Mouse (Mus musculus) kidney, embryonic 14.5 days (tissue): ENCODE measurements at regions not wholly inside any gene's neighbourhood (a gene's known extent, or its start where the extent isn't known, plus 50 kb on each side); places are given as distances from the start of the nearest gene placed in this dataset.

Experiments used
- ATAC-seq: fragments of 200-750 bp; cut with Nextera tagmentation; 2 replicates; pipeline ENCODE4 v1.8.0; 2017; ENCODE audit warnings: moderate number of reproducible peaks, mild to moderate bottlenecking, moderate TSS enrichment, moderate library complexity; ENCODE audit not compliant: low FRiP score, low TSS enrichment
- H3K27ac ChIP-seq: fragments of 300-500 bp; sonication (generic); 2 replicates; pipeline ENCODE4 v1.5.1; 2014; ENCODE audit warnings: low read depth, mild to moderate bottlenecking, low read length, moderate library complexity, mixed read lengths
- H3K27me3 ChIP-seq: fragments of 300-500 bp; sonication (generic); 2 replicates; pipeline ENCODE4 v1.6.1; 2014; ENCODE audit warnings: mild to moderate bottlenecking, low read length; ENCODE audit not compliant: control insufficient read depth, insufficient read depth
- H3K36me3 ChIP-seq: fragments of 300-500 bp; sonication (generic); 2 replicates; pipeline ENCODE4 v1.6.1; 2014; ENCODE audit warnings: low read length, mixed read lengths; ENCODE audit not compliant: control insufficient read depth, insufficient read depth
- H3K4me1 ChIP-seq: fragments of 300-500 bp; sonication (generic); 2 replicates; pipeline ENCODE4 v1.6.1; 2014; ENCODE audit warnings: low read length, mixed read lengths; ENCODE audit not compliant: control insufficient read depth, insufficient read depth
- H3K4me2 ChIP-seq: fragments of 300-500 bp; sonication (generic); replicated peaks from 2 replicates; pipeline ENCODE4 v1.6.1; 2014; ENCODE audit warnings: low read depth, mild to moderate bottlenecking, low read length
- H3K4me3 ChIP-seq: fragments of 300-500 bp; sonication (generic); 2 replicates; pipeline ENCODE4 v1.5.1; 2014; ENCODE audit warnings: mild to moderate bottlenecking, low read length
- H3K9ac ChIP-seq: fragments of 300-500 bp; sonication (generic); 2 replicates; pipeline ENCODE4 v1.6.1; 2014; ENCODE audit warnings: low read depth, mild to moderate bottlenecking, low read length, moderate library complexity
- H3K9me3 ChIP-seq: fragments of 300-500 bp; sonication (generic); 2 replicates; pipeline ENCODE4 v1.6.1; 2016; ENCODE audit warnings: low read length; ENCODE audit not compliant: control insufficient read depth
- WGBS: fragments of 180-500 bp; shearing (Covaris S2); extraction: QIAGEN DNeasy Blood & Tissue Kit; methylation state at CpG from one replicate; pipeline ENCODE4 v1.1.7; 2014; 5-methylcytosine and 5-hydroxymethylcytosine counted together

GRCm38 (mm10) chr10:67484091-67484745 is 51.1 kb upstream of the Egr2 start:
- Histone ChIP-seq H3K36me3 (no peaks in the 10 kb centered on the region), H3K4me1 (no peaks in the 10 kb centered on the region), H3K9me3 (peaks cover 8% of the 10 kb centered on the region; the same call in 1 of the 2 replicates), H3K4me2 (no peak overlapping the region), H3K4me3 (no peak overlapping the region), H3K27ac (no peak overlapping the region), H3K9ac (no peak overlapping the region), H3K27me3 (no peaks in the 10 kb centered on the region)
- WGBS, result 89% methylated on average over 3 of the region's 3 CpGs
- no peak for ATAC-seq
